Mouse (Mus musculus) layer of hippocampus, adult 6 months (tissue): ENCODE data around the gene Pmis2. TPM values are rescaled to one million over a fixed set of nuclear protein-coding genes. Genes with fewer than 3 reads are reported as not detected.

ENCODE experiments used
- long read RNA-seq, 2 experiments: library from polyadenylated mRNA; unstranded; transcript quantifications; one replicate each; pipeline ENCODE4 v2.0.0; 2019 to 2020
- polyA plus RNA-seq: library from polyadenylated mRNA; unstranded; fragments of <200 nt; fragmentation: Nextera tagmentation; gene quantifications from 2 replicates; pipeline ENCODE4 v1.2.3, GENCODE M21; 2021

Gene Pmis2
- not detected in 2 replicates for polyA plus RNA-seq
- long read RNA-seq, experiment 1: 0 reads
- long read RNA-seq, experiment 2: 0 reads

GRCm38 (mm10) chr7:30671480-30671879, at the start of gene Pmis2:
Gene Pmis2, minus strand, starts transcription at chr7:30671605.

GRCm38 (mm10) chr7:30711942-30712341, 40.5 kb upstream of the Pmis2 start, which contains the start of gene Atp4a:
Gene Atp4a, plus strand, starts transcription at chr7:30712209.

GRCm38 (mm10) chr7:30698589-30698988, 27.2 kb upstream of the Pmis2 start, which contains the start of gene 2200002J24Rik:
Gene 2200002J24Rik, plus strand, starts transcription at chr7:30698926.

GRCm38 (mm10) chr7:30664529-30665200, 6.7 kb downstream of the Pmis2 start, which contains the start of gene Haus5:
Gene Haus5, minus strand, starts transcription at chr7:30664994.

GRCm38 (mm10) chr7:30649591-30650540, 21.5 kb downstream of the Pmis2 start, which contains the start of gene Rbm42:
Gene Rbm42, minus strand, starts transcription at chr7:30650317.

GRCm38 (mm10) chr7:30635752-30636151, 35.7 kb downstream of the Pmis2 start, which contains the start of gene Etv2:
Gene Etv2, minus strand, starts transcription at chr7:30635852.

GRCm38 (mm10) chr7:30625530-30626384, 45.6 kb downstream of the Pmis2 start, which contains the start of gene Cox6b1:
Gene Cox6b1, minus strand, starts transcription at chr7:30626151.

Other genes with a start within 250 kb of the Pmis2 start
- gene Nfkbid, start 249.9 kb downstream of the Pmis2 start, polyA plus RNA-seq: 0.40 and 0.80 TPM in 2 replicates
- 316 and 379 TPM in 2 replicates for gene Aplp1, start 226.1 kb downstream of the Pmis2 start, polyA plus RNA-seq
- gene Kirrel2, start 213.9 kb downstream of the Pmis2 start, polyA plus RNA-seq: 1.9 and 2.2 TPM in 2 replicates
- 0.90 and 0.92 TPM in 2 replicates for gene Nphs1, start 213.3 kb downstream of the Pmis2 start, polyA plus RNA-seq
- not detected in 2 replicates for gene Prodh2, start 178.0 kb downstream of the Pmis2 start, polyA plus RNA-seq
- 43.0 and 61.1 TPM in 2 replicates for gene Arhgap33, start 136.5 kb downstream of the Pmis2 start, polyA plus RNA-seq
- 6.1 and 6.3 TPM in 2 replicates for gene Hspb6, start 119.4 kb downstream of the Pmis2 start, polyA plus RNA-seq
- gene Proser3, start 119.3 kb downstream of the Pmis2 start, polyA plus RNA-seq: 1.2 and 4.0 TPM in 2 replicates
- 65.8 and 69.9 TPM in 2 replicates for gene Lin37, start 111.8 kb downstream of the Pmis2 start, polyA plus RNA-seq
- gene U2af1l4, start 108.3 kb downstream of the Pmis2 start, polyA plus RNA-seq: 122 and 127 TPM in 2 replicates
- gene Gm49396, start 108.3 kb downstream of the Pmis2 start, polyA plus RNA-seq: 0.33 and 0.40 TPM in 2 replicates
- 190 and 201 TPM in 2 replicates for gene Psenen, start 108.0 kb downstream of the Pmis2 start, polyA plus RNA-seq
- 0.46 and 0.69 TPM in 2 replicates for gene Igflr1, start 106.2 kb downstream of the Pmis2 start, polyA plus RNA-seq
- 1.4 and 3.8 TPM in 2 replicates for gene Kmt2b, start 82.9 kb downstream of the Pmis2 start, polyA plus RNA-seq
- 0.23 and 0.30 TPM in 2 replicates for gene Zbtb32, start 72.7 kb downstream of the Pmis2 start, polyA plus RNA-seq
- not detected in 2 replicates for gene Upk1a, start 58.8 kb downstream of the Pmis2 start, polyA plus RNA-seq
- 2,257 and 2,565 TPM in 2 replicates for gene Cox6b1, start 45.5 kb downstream of the Pmis2 start, polyA plus RNA-seq
- not detected in 2 replicates for gene Etv2, start 35.8 kb downstream of the Pmis2 start, polyA plus RNA-seq
- gene Rbm42, start 21.3 kb downstream of the Pmis2 start, polyA plus RNA-seq: 136 and 146 TPM in 2 replicates
- gene Haus5, start 6.6 kb downstream of the Pmis2 start, polyA plus RNA-seq: 3.7 and 4.0 TPM in 2 replicates
- not detected in 2 replicates for gene 2200002J24Rik, start 27.3 kb upstream of the Pmis2 start, polyA plus RNA-seq
- gene Atp4a, start 40.6 kb upstream of the Pmis2 start, polyA plus RNA-seq: 1.1 and 1.2 TPM in 2 replicates
- 194 and 230 TPM in 2 replicates for gene Tmem147, start 57.9 kb upstream of the Pmis2 start, polyA plus RNA-seq
- gene Gapdhs, start 72.1 kb upstream of the Pmis2 start, polyA plus RNA-seq: not detected in 2 replicates
- 3.8 and 3.9 TPM in 2 replicates for gene Sbsn, start 79.9 kb upstream of the Pmis2 start, polyA plus RNA-seq
- 2.9 and 4.1 TPM in 2 replicates for gene Dmkn, start 92.2 kb upstream of the Pmis2 start, polyA plus RNA-seq
- not detected in 2 replicates for gene Krtdap, start 116.3 kb upstream of the Pmis2 start, polyA plus RNA-seq
- gene Ffar2, start 152.2 kb upstream of the Pmis2 start, polyA plus RNA-seq: not detected in 2 replicates
- gene Ffar3, start 184.6 kb upstream of the Pmis2 start, polyA plus RNA-seq: not detected in 2 replicates
- gene Ffar1, start 190.0 kb upstream of the Pmis2 start, polyA plus RNA-seq: not detected in 2 replicates
- gene Cd22, start 208.7 kb upstream of the Pmis2 start, polyA plus RNA-seq: 0.04 and 0.13 TPM in 2 replicates
- gene Mag, start 243.3 kb upstream of the Pmis2 start, polyA plus RNA-seq: 78.5 and 92.5 TPM in 2 replicates